Mouse (Mus musculus) liver, embryonic 13.5 days (tissue): ENCODE results near the gene Olfr819. TPM values are rescaled to one million over a fixed set of nuclear protein-coding genes. Genes with fewer than 3 reads are reported as not detected.
"Not testable (repeated sequence)": the region's sequence is repeated elsewhere in the genome, so short reads cannot be mapped to it uniquely, and the experiment has no call there.

Experiments used
- ATAC-seq: fragments of 200-750 bp; cut with Nextera tagmentation; 2 replicates; pipeline ENCODE4 v1.8.0; 2017; ENCODE audit warnings: low read depth, mild to moderate bottlenecking, moderate number of reproducible peaks, moderate library complexity
- DNase-seq: peaks from one replicate; pipeline ENCODE4 v3.0.0; 2022
- H3K27ac ChIP-seq: fragments of 300-500 bp; sonication (generic); 2 replicates; pipeline ENCODE4 v1.5.1; 2015; ENCODE audit warnings: moderate library complexity, mild to moderate bottlenecking, inconsistent platforms
- H3K27me3 ChIP-seq: fragments of 300-500 bp; sonication (generic); 2 replicates; pipeline ENCODE4 v1.6.1; 2015; ENCODE audit warnings: mild to moderate bottlenecking, inconsistent platforms
- H3K36me3 ChIP-seq: fragments of 300-500 bp; sonication (generic); 2 replicates; pipeline ENCODE4 v1.6.1; 2015; ENCODE audit warnings: mild to moderate bottlenecking, inconsistent platforms
- H3K4me1 ChIP-seq: fragments of 300-500 bp; sonication (generic); replicated peaks from 2 replicates; pipeline ENCODE4 v1.6.1; 2015; ENCODE audit warnings: inconsistent platforms
- H3K4me2 ChIP-seq: fragments of 300-500 bp; sonication (generic); 2 replicates; pipeline ENCODE4 v1.6.1; 2015; ENCODE audit warnings: inconsistent platforms, mild to moderate bottlenecking, moderate library complexity
- H3K4me3 ChIP-seq: fragments of 300-500 bp; sonication (generic); replicated peaks from 2 replicates; pipeline ENCODE4 v1.5.1; 2015; ENCODE audit warnings: mild to moderate bottlenecking, inconsistent platforms
- H3K9ac ChIP-seq: fragments of 300-500 bp; sonication (generic); 2 replicates; pipeline ENCODE4 v1.6.1; 2015; ENCODE audit warnings: mild to moderate bottlenecking, inconsistent platforms
- H3K9me3 ChIP-seq: fragments of 300-500 bp; sonication (generic); replicated peaks from 2 replicates; pipeline ENCODE4 v1.6.1; 2016; ENCODE audit warnings: inconsistent platforms
- WGBS: fragments of 180-500 bp; shearing (Covaris S2); methylation state at CpG from one replicate; pipeline ENCODE4 v1.1.7; 2015; ENCODE audit not compliant: insufficient replicate concordance; 5-methylcytosine and 5-hydroxymethylcytosine counted together
- polyA plus RNA-seq: library from polyadenylated mRNA; unstranded; fragments of >200 nt; fragmentation: Nextera tagmentation; extraction: Ambion mirVana; gene quantifications from 2 replicates; pipeline ENCODE4 v1.2.1, GENCODE M21; 2015

Gene Olfr819
- not detected in 2 replicates for polyA plus RNA-seq

DNA sequence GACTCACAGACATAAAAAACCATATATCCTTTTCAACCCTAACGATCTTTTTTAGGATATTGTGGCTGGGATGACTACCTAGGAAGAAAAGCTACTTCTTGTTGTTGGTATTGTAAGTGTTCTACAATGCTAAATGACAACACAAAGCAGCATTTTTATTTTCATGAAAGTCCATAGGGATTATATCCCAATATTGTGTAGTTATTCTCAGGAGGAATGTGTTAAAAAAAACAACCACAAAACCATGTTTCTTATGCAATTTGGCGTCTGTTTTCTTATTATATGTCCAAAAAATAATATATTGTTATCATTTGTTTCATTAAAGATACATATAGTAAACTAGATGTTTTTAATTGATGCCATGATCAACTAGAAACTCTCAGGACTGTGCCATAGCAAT, at the start of gene Olfr819:
TSS of gene Olfr819 (minus strand) at position 101 of the 400 bp plus-strand sequence.
- not testable (repeated sequence) for H3K36me3 ChIP-seq, H3K9me3 ChIP-seq, H3K4me2 ChIP-seq, ATAC-seq, H3K27ac ChIP-seq, H3K9ac ChIP-seq, H3K27me3 ChIP-seq, DNase-seq, H3K4me1 ChIP-seq, H3K4me3 ChIP-seq
- 56% methylated on average over 2 of the region's 2 CpGs for WGBS

DNA sequence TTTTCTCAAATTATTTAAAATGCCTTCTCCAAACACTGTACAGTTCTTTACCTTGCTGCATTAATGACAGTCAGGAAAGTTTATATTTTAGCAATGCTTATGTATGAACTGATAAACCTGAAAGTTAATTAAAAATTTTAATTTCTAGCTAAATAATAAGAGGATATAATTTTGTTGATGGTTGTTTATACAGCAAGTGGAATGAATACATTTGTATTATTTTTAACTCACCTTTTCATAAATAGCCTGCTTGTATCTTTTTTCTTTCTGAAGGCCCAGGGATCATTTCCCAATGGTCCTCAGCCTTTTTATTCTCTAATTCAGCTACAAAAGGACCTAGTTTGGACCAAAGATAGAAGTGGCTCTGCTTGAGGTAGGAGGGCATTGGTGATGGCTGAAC, 45.3 kb upstream of the Olfr819 start, which contains the start of gene Olfr820:
TSS of gene Olfr820 (plus strand) at position 301 of the 400 bp plus-strand sequence.
- DNase-seq (no peak), ATAC-seq (no peak)
- no peaks in the 10 kb centered on the region for H3K36me3 ChIP-seq
- no peaks in the 10 kb centered on the region for H3K9me3 ChIP-seq
- no peak within 1 kb of the TSS for H3K27ac ChIP-seq
- H3K4me3 ChIP-seq = no peak within 1 kb of the TSS
- no peaks in the 10 kb centered on the region for H3K4me1 ChIP-seq
- H3K27me3 ChIP-seq = no peaks in the 10 kb centered on the region
- no peak within 1 kb of the TSS for H3K9ac ChIP-seq
- H3K4me2 ChIP-seq = no peak within 1 kb of the TSS

DNA sequence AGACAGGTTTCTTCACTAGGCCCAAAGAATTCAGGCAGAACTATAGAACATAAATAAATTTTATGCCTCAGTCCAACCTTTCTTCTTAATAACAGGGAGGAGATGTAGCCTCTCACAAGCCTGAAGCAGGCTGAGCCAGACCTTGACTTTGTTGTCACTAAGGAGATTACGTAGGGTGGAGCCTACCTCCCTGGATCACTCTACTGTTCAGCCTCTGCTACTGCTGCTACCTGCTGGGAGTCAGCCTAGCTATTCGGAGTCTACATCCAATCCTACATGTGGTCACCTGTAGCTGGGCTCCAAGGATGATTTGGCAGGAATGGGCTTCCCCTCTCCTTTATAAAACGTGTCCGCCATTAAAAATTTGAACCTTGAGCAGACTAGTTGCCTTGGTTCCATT, 38.3 kb upstream of the Olfr819 start:
- not testable (repeated sequence) for DNase-seq, H3K9ac ChIP-seq, ATAC-seq, H3K4me2 ChIP-seq, H3K36me3 ChIP-seq, H3K4me3 ChIP-seq, H3K9me3 ChIP-seq, H3K4me1 ChIP-seq, H3K27me3 ChIP-seq, H3K27ac ChIP-seq
- WGBS = 71% methylated on average over 4 of the region's 4 CpGs

DNA sequence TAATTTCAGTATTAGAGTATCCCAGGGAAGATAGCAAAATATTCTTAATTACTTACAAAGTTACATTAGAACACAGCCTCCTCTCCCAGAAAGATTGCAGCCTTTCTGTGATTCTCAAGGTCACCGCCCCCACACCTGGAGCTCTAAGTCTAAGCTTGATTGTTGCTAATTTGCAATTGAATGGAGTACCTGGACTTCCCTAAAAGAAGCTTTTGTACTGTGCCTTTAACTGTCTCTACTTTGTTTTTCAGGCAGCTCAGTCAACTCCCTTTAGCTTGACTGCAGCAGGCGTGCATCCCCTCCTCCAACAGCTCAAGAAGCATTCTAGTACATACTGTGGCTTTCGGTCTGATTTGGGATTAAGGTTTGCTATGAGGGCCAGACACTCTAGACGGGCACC, 37.0 kb upstream of the Olfr819 start:
- H3K9ac ChIP-seq, H3K27me3 ChIP-seq, H3K27ac ChIP-seq, H3K4me3 ChIP-seq, DNase-seq, H3K4me1 ChIP-seq, H3K36me3 ChIP-seq, ATAC-seq, H3K9me3 ChIP-seq, H3K4me2 ChIP-seq: not testable (repeated sequence)
- WGBS = 63% methylated on average over 4 of the region's 4 CpGs

DNA sequence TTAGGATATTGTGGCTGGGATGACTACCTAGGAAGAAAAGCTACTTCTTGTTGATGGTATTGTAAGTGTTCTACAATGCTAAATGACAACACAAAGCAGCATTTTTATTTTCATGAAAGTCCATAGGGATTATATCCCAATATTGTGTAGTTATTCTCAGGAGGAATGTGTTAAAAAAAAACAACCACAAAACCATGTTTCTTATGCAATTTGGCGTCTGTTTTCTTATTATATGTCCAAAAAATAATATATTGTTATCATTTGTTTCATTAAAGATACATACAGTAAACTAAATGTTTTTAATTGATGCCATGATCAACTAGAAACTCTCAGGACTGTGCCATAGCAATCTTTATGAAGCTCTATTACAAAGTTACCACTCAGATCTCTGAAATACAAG, 17.9 kb upstream of the Olfr819 start, which contains the start of gene Gm10310:
TSS of gene Gm10310 (minus strand) at position 101 of the 400 bp plus-strand sequence.
- not testable (repeated sequence) for DNase-seq, H3K27me3 ChIP-seq, H3K36me3 ChIP-seq, ATAC-seq, H3K9ac ChIP-seq, H3K9me3 ChIP-seq, H3K4me1 ChIP-seq, H3K27ac ChIP-seq, H3K4me3 ChIP-seq, H3K4me2 ChIP-seq
- no CpG with 5 or more reads among the region's 1 CpGs for WGBS

DNA sequence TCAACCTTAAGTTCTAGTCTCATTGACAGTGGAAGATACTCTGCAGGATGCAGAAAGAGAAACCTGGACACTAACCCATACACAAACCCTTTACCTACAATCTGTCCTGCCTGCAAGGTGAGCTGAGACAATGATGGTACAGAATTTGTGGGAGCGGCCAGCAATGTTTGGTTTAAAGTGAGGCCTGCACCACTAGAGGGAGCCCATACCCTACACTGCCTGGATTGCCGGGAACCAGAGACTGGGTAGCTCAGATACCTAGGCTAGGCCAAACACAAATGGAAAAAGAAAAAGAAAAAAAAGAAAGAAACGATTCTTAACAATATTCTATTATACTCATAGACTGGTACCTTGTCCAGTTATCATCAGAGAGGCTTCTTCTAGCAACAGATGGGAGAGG, 14.8 kb upstream of the Olfr819 start:
- H3K27me3 ChIP-seq, H3K27ac ChIP-seq, DNase-seq, H3K9me3 ChIP-seq, H3K36me3 ChIP-seq, ATAC-seq, H3K4me3 ChIP-seq, H3K9ac ChIP-seq, H3K4me1 ChIP-seq, H3K4me2 ChIP-seq: not testable (repeated sequence)
- WGBS = no CpG with 5 or more reads among the region's 3 CpGs

DNA sequence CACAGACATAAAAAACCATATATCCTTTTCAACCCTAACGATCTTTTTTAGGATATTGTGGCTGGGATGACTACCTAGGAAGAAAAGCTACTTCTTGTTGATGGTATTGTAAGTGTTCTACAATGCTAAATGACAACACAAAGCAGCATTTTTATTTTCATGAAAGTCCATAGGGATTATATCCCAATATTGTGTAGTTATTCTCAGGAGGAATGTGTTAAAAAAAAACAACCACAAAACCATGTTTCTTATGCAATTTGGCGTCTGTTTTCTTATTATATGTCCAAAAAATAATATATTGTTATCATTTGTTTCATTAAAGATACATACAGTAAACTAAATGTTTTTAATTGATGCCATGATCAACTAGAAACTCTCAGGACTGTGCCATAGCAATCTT, 9.0 kb upstream of the Olfr819 start, which contains the start of gene Olfr247:
TSS of gene Olfr247 (minus strand) at position 101 of the 400 bp plus-strand sequence.
- not testable (repeated sequence) for H3K36me3 ChIP-seq, H3K9ac ChIP-seq, ATAC-seq, H3K4me2 ChIP-seq, H3K4me3 ChIP-seq, H3K9me3 ChIP-seq, H3K27me3 ChIP-seq, H3K27ac ChIP-seq, H3K4me1 ChIP-seq, DNase-seq
- WGBS = no CpG with 5 or more reads among the region's 2 CpGs

DNA sequence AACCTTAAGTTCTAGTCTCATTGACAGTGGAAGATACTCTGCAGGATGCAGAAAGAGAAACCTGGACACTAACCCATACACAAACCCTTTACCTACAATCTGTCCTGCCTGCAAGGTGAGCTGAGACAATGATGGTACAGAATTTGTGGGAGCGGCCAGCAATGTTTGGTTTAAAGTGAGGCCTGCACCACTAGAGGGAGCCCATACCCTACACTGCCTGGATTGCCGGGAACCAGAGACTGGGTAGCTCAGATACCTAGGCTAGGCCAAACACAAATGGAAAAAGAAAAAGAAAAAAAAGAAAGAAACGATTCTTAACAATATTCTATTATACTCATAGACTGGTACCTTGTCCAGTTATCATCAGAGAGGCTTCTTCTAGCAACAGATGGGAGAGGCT, 5.9 kb upstream of the Olfr819 start:
- H3K9me3 ChIP-seq, H3K4me1 ChIP-seq, H3K27me3 ChIP-seq, H3K9ac ChIP-seq, ATAC-seq, H3K36me3 ChIP-seq, DNase-seq, H3K27ac ChIP-seq, H3K4me3 ChIP-seq, H3K4me2 ChIP-seq: not testable (repeated sequence)
- WGBS = no CpG with 5 or more reads among the region's 3 CpGs

DNA sequence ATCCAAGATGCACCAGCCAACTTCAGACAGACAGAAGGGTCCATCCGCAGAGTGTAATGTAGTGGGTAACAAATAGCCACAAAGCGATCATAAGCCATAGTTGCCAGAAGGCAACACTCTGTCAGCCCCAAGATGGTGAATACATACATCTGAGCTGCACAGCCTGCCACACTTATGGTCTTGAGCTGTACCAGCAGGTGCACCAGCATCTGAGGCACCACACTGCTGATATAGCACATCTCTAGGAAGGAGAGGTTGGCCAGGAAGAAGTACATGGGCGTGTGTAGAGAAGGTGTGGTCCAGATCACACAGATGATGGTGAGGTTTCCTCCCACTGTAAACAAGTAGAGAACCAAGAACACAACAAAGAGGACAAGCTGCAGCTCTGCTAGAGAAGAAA, 834 bp downstream of the Olfr819 start:
- H3K27me3 ChIP-seq, H3K4me1 ChIP-seq, ATAC-seq, DNase-seq, H3K4me3 ChIP-seq, H3K9ac ChIP-seq, H3K9me3 ChIP-seq, H3K27ac ChIP-seq, H3K36me3 ChIP-seq, H3K4me2 ChIP-seq: not testable (repeated sequence)
- WGBS = 73% methylated on average over 2 of the region's 3 CpGs

DNA sequence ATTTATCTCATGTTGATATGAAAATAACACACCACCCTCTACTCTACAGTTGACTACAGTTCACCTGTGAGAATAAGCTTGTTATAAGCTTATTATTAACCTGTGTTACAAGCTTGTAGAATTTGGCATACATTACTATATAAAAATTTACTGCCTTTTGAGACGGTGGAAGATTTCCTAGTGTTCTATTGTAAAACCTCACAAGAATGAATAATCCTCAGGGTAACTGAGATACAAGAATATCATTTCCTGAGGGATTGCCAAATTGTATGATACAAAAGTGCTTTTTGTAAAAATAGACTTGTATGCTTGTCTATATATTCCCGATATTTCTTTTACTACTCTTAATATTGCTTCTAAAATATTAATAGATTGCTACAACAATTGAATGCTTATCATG, 18.1 kb downstream of the Olfr819 start, which contains the start of gene Olfr818:
TSS of gene Olfr818 (minus strand) at position 101 of the 400 bp plus-strand sequence.
- Histone ChIP-seq H3K9ac (no peak within 1 kb of the TSS), H3K27ac (no peak within 1 kb of the TSS), H3K9me3 (no peaks in the 10 kb centered on the region), H3K4me3 (no peak within 1 kb of the TSS), H3K36me3 (no peaks in the 10 kb centered on the region), H3K27me3 (no peaks in the 10 kb centered on the region), H3K4me1 (no peaks in the 10 kb centered on the region), H3K4me2 (no peak within 1 kb of the TSS)
- DNase-seq = no peak
- no peak for ATAC-seq
- WGBS = 78% methylated on average over 2 of the region's 2 CpGs

DNA sequence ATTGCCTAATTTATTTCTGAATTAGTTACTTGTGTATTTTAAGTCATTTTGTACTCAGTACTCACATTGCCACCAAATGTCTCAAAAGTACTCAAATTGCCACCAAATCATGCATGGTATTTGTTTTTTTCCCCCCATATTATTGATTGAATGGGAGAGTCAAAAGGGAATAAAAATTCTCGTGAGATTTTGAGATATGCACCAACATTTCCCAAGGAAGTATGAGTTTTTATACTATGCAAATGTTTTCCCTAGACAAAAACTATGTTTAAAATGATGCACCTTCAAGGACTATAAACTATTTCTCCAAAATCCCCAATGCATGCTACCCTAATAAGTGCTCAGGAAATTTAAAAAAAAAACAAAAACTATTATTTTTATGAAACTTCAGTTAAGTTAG, 51.6 kb downstream of the Olfr819 start, which contains the start of gene Olfr816:
TSS of gene Olfr816 (minus strand) at position 101 of the 400 bp plus-strand sequence.
- no peaks in the 10 kb centered on the region for H3K9me3 ChIP-seq
- H3K4me1 ChIP-seq = no peaks in the 10 kb centered on the region
- no peak within 1 kb of the TSS for H3K4me3 ChIP-seq
- ATAC-seq (no peak), DNase-seq (no peak)
- H3K27me3 ChIP-seq = no peaks in the 10 kb centered on the region
- 29% methylated on average over 1 of the region's 1 CpGs for WGBS
- H3K9ac ChIP-seq = no peak within 1 kb of the TSS
- H3K36me3 ChIP-seq = no peaks in the 10 kb centered on the region
- no peak within 1 kb of the TSS for H3K4me2 ChIP-seq
- no peak within 1 kb of the TSS for H3K27ac ChIP-seq
